Mouse (Mus musculus) liver, embryonic 14.5 days (tissue): ENCODE measurements around the gene Rex1bd.

Source experiments
- CTCF ChIP-seq: IDR thresholded peaks from 2 replicates; pipeline ENCODE4 v1.5.1; 2016; ENCODE audit warnings: antibody characterized with exemption, low read depth, control low read depth
- EP300 ChIP-seq: IDR thresholded peaks from 2 replicates; pipeline ENCODE4 v1.6.1; 2016; ENCODE audit warnings: antibody characterized with exemption, low read depth

DNA sequence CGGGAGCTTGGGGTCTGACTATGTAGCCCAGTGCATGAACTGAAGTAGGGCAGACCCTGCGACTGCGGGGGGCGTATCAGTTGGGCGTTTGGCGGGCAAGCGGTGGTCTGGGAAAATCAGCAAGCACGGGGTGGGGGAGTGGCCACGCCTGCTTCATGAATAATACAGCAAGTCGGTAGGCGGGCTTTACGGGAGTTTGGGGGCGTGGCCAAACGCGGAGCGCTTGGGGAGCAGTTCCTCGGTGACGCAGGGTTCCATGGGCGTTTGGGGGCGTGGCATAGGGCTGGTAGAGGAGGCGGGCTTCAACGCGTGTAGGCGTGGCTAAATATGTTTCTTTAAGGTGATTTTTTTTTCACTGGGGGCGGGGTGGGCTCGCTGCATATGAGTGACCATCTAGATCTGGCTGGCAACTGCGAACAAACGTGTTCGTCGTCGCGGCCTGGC is 32.1 kb upstream of the Rex1bd start:
- no peak for TF ChIP-seq EP300
- 0 out of 2 replicates have a peak, but pooled peaks have one; percentile 2 for TF ChIP-seq CTCF
